Mouse (Mus musculus): ENCODE data around the gene Nt5dc3. TPM values are rescaled to one million over a fixed set of nuclear protein-coding genes. Genes with fewer than 3 reads are reported as not detected.

The Nt5dc3 gene
- polyA plus RNA-seq, 1 experiment from 2014 or later, result 11.3 TPM

- no peak overlapping the region for H3K9ac ChIP-seq (ENCODE audit: low read depth, low read length)
- no peaks in the 10 kb centered on the region for H3K27me3 ChIP-seq (replicated peaks; ENCODE audit: control insufficient read depth, insufficient read depth, low read length)
- H3K36me3 ChIP-seq (ENCODE audit: control insufficient read depth, insufficient read depth, low read length), result no peaks in the 10 kb centered on the region
- no peak overlapping the region for H3K27ac ChIP-seq (ENCODE audit: low read depth, low read length)
- H3K4me3 ChIP-seq (ENCODE audit: low read length), result no peak overlapping the region
- WGBS, result 79% methylated on average over 1 of the region's 1 CpGs
- H3K9me3 ChIP-seq (ENCODE audit: control insufficient read depth, low read length), result no peaks in the 10 kb centered on the region
- H3K4me2 ChIP-seq (ENCODE audit: low read length), result no peak overlapping the region
- ATAC-seq, result peak; percentile 29
- no peaks in the 10 kb centered on the region for H3K4me1 ChIP-seq (ENCODE audit: control insufficient read depth, insufficient read depth, low read depth, low read length)
Observed at GRCm38 (mm10) chr10:86761236-86761635, 17.6 kb upstream of the Nt5dc3 start.

GRCm38 (mm10) chr10:86761722-86762383 lies 17.0 kb upstream of the Nt5dc3 start:
- Histone ChIP-seq H3K4me3 (ENCODE audit: low read length) (no peak overlapping the region), H3K27ac (ENCODE audit: low read depth, low read length) (no peak overlapping the region), H3K4me1 (ENCODE audit: control insufficient read depth, insufficient read depth, low read depth, low read length) (no peaks in the 10 kb centered on the region), H3K36me3 (ENCODE audit: control insufficient read depth, insufficient read depth, low read length) (no peaks in the 10 kb centered on the region), H3K4me2 (ENCODE audit: low read length) (no peak overlapping the region), H3K9ac (ENCODE audit: low read depth, low read length) (no peak overlapping the region), H3K9me3 (ENCODE audit: control insufficient read depth, low read length) (no peaks in the 10 kb centered on the region), H3K27me3 (replicated peaks; ENCODE audit: control insufficient read depth, insufficient read depth, low read length) (no peaks in the 10 kb centered on the region)
- peak; percentile 66 for ATAC-seq
- WGBS, result 41% methylated on average over 7 of the region's 7 CpGs

GRCm38 (mm10) chr10:86762384-86762730 lies 16.4 kb upstream of the Nt5dc3 start:
- no peaks in the 10 kb centered on the region for H3K4me1 ChIP-seq (ENCODE audit: control insufficient read depth, insufficient read depth, low read depth, low read length)
- H3K36me3 ChIP-seq (ENCODE audit: control insufficient read depth, insufficient read depth, low read length), result no peaks in the 10 kb centered on the region
- H3K9ac ChIP-seq (ENCODE audit: low read depth, low read length), result no peak overlapping the region
- H3K4me2 ChIP-seq (ENCODE audit: low read length), result no peak overlapping the region
- no peaks in the 10 kb centered on the region for H3K9me3 ChIP-seq (ENCODE audit: control insufficient read depth, low read length)
- H3K4me3 ChIP-seq (ENCODE audit: low read length), result no peak overlapping the region
- H3K27ac ChIP-seq (ENCODE audit: low read depth, low read length), result no peak overlapping the region
- H3K27me3 ChIP-seq (replicated peaks; ENCODE audit: control insufficient read depth, insufficient read depth, low read length), result no peaks in the 10 kb centered on the region
- WGBS, result 72% methylated on average over 3 of the region's 3 CpGs
- no peak for ATAC-seq

DNA sequence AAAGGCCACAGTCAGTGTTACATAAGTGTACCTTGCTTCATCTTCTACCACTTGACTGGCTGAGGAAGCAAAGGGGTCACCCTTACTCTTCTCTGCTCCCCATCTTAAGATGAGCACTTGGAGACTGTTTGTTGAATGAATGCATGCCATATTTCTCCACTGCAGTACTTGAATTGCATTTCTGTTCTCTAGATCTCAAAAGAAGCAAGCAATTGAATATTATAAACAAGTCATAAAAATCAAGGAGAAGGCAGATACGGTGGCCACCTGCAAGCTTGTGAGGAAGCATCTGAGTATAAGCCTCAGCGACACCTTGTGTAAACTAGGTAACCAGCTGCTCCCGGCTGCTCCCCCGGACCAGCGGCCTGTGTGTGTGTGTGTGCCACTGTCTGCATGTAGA lies 15.1 kb upstream of the Nt5dc3 start, which contains the start of gene Gm49358:
Gene Gm49358, plus strand, starts transcription at position 301 of the 400 bp plus-strand sequence.
- no peak within 1 kb of the TSS for H3K27ac ChIP-seq (ENCODE audit: low read depth, low read length)
- ATAC-seq, result no peak
- no peak within 1 kb of the TSS for H3K4me2 ChIP-seq (ENCODE audit: low read length)
- H3K4me1 ChIP-seq (ENCODE audit: control insufficient read depth, insufficient read depth, low read depth, low read length), result no peaks in the 10 kb centered on the region
- H3K4me3 ChIP-seq (ENCODE audit: low read length), result no peak within 1 kb of the TSS
- H3K9me3 ChIP-seq (ENCODE audit: control insufficient read depth, low read length), result no peaks in the 10 kb centered on the region
- 93% methylated on average over 5 of the region's 5 CpGs for WGBS
- no peaks in the 10 kb centered on the region for H3K36me3 ChIP-seq (ENCODE audit: control insufficient read depth, insufficient read depth, low read length)
- H3K27me3 ChIP-seq (replicated peaks; ENCODE audit: control insufficient read depth, insufficient read depth, low read length), result no peaks in the 10 kb centered on the region
- no peak within 1 kb of the TSS for H3K9ac ChIP-seq (ENCODE audit: low read depth, low read length)

- H3K36me3 ChIP-seq (ENCODE audit: control insufficient read depth, insufficient read depth, low read length), result no peaks in the 10 kb centered on the region
- 88% methylated on average over 4 of the region's 4 CpGs for WGBS
- no peaks in the 10 kb centered on the region for H3K4me1 ChIP-seq (ENCODE audit: control insufficient read depth, insufficient read depth, low read depth, low read length)
- H3K4me3 ChIP-seq (ENCODE audit: low read length), result no peak overlapping the region
- no peak overlapping the region for H3K9ac ChIP-seq (ENCODE audit: low read depth, low read length)
- no peaks in the 10 kb centered on the region for H3K27me3 ChIP-seq (replicated peaks; ENCODE audit: control insufficient read depth, insufficient read depth, low read length)
- no peak for ATAC-seq
- no peak overlapping the region for H3K4me2 ChIP-seq (ENCODE audit: low read length)
- H3K9me3 ChIP-seq (ENCODE audit: control insufficient read depth, low read length), result no peaks in the 10 kb centered on the region
- H3K27ac ChIP-seq (ENCODE audit: low read depth, low read length), result no peak overlapping the region
Observed at GRCm38 (mm10) chr10:86765344-86765966, 13.3 kb upstream of the Nt5dc3 start.

DNA sequence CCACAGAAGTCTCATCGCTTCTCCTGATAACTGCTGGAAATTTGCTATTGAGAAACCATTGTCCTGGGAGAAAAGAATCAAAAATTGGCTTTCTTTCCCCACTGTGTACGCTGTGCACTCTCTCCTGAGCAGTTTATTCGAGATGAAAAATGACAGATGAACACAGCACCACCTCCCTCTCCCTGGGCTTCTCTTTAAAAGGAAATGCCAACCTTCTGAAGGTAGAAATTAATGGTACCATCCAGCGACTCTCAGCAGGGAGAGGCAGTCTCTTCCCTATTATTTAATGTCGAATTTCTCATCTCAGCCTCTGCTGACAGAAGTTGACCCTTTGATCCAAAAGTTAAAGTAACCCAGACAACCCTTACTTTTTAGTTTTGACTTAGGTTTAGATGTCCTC lies 9.6 kb upstream of the Nt5dc3 start:
- no peak overlapping the region for H3K4me3 ChIP-seq (ENCODE audit: low read length)
- no peaks in the 10 kb centered on the region for H3K9me3 ChIP-seq (ENCODE audit: control insufficient read depth, low read length)
- H3K9ac ChIP-seq (ENCODE audit: low read depth, low read length), result no peak overlapping the region
- H3K27me3 ChIP-seq (replicated peaks; ENCODE audit: control insufficient read depth, insufficient read depth, low read length), result no peaks in the 10 kb centered on the region
- H3K36me3 ChIP-seq (ENCODE audit: control insufficient read depth, insufficient read depth, low read length), result no peaks in the 10 kb centered on the region
- H3K4me1 ChIP-seq (ENCODE audit: control insufficient read depth, insufficient read depth, low read depth, low read length), result no peaks in the 10 kb centered on the region
- H3K4me2 ChIP-seq (ENCODE audit: low read length), result no peak overlapping the region
- no peak for ATAC-seq
- WGBS, result 54% methylated on average over 5 of the region's 5 CpGs
- H3K27ac ChIP-seq (ENCODE audit: low read depth, low read length), result no peak overlapping the region

- no peak for ATAC-seq
- no peak overlapping the region for H3K27ac ChIP-seq (ENCODE audit: low read depth, low read length)
- no peaks in the 10 kb centered on the region for H3K4me1 ChIP-seq (ENCODE audit: control insufficient read depth, insufficient read depth, low read depth, low read length)
- H3K36me3 ChIP-seq (ENCODE audit: control insufficient read depth, insufficient read depth, low read length), result no peaks in the 10 kb centered on the region
- H3K4me3 ChIP-seq (ENCODE audit: low read length), result no peak overlapping the region
- 10% methylated on average over 4 of the region's 4 CpGs for whole genome bisulfite sequencing
- H3K27me3 ChIP-seq (replicated peaks; ENCODE audit: control insufficient read depth, insufficient read depth, low read length), result no peaks in the 10 kb centered on the region
- H3K9ac ChIP-seq (ENCODE audit: low read depth, low read length), result no peak overlapping the region
- H3K9me3 ChIP-seq (ENCODE audit: control insufficient read depth, low read length), result no peaks in the 10 kb centered on the region
- no peak overlapping the region for H3K4me2 ChIP-seq (ENCODE audit: low read length)
Observed at GRCm38 (mm10) chr10:86769797-86770196, 9.0 kb upstream of the Nt5dc3 start.

- Histone ChIP-seq H3K9ac (ENCODE audit: low read depth, low read length) (no peak overlapping the region), H3K36me3 (ENCODE audit: control insufficient read depth, insufficient read depth, low read length) (no peaks in the 10 kb centered on the region), H3K4me1 (ENCODE audit: control insufficient read depth, insufficient read depth, low read depth, low read length) (no peaks in the 10 kb centered on the region), H3K9me3 (ENCODE audit: control insufficient read depth, low read length) (no peaks in the 10 kb centered on the region), H3K4me2 (ENCODE audit: low read length) (no peak overlapping the region), H3K27ac (ENCODE audit: low read depth, low read length) (peak overlapping the region; percentile 49; the same call in 1 of the 2 replicates), H3K27me3 (replicated peaks; ENCODE audit: control insufficient read depth, insufficient read depth, low read length) (no peaks in the 10 kb centered on the region), H3K4me3 (ENCODE audit: low read length) (no peak overlapping the region)
- WGBS, result 74% methylated on average over 5 of the region's 5 CpGs
- ATAC-seq, result 0 out of 2 replicates have a peak, but pooled peaks have one; percentile 25
Observed at GRCm38 (mm10) chr10:86771701-86772100, 7.1 kb upstream of the Nt5dc3 start.

DNA sequence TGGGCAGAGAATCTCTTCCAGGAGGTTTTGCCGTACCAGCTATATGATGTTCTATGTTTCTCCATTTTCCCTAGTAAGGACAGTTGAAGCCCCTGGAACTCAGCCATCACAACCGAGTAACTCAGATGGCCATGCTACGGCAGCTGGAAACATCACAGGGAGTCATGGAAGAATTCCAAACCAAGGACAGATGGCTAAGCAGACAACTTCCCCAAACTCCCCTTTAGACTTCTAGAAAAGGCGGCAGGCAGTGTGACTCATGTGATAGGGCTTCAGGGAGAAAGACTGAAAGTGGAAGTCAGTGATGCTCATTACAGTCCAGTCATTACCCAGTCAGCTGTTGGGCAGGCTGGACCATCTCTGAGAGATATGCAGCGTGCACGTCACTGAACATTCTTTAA lies 6.6 kb upstream of the Nt5dc3 start:
- Histone ChIP-seq H3K4me2 (ENCODE audit: low read length) (no peak overlapping the region), H3K27me3 (replicated peaks; ENCODE audit: control insufficient read depth, insufficient read depth, low read length) (no peaks in the 10 kb centered on the region), H3K9me3 (ENCODE audit: control insufficient read depth, low read length) (no peaks in the 10 kb centered on the region), H3K9ac (ENCODE audit: low read depth, low read length) (no peak overlapping the region), H3K27ac (ENCODE audit: low read depth, low read length) (peak overlapping the region; percentile 49; the same call in 1 of the 2 replicates), H3K4me1 (ENCODE audit: control insufficient read depth, insufficient read depth, low read depth, low read length) (no peaks in the 10 kb centered on the region), H3K36me3 (ENCODE audit: control insufficient read depth, insufficient read depth, low read length) (no peaks in the 10 kb centered on the region), H3K4me3 (ENCODE audit: low read length) (no peak overlapping the region)
- 62% methylated on average over 6 of the region's 6 CpGs for WGBS
- ATAC-seq, result peak; percentile 55

Measured in hindbrain, embryonic 16.5 days (tissue).